Mouse (Mus musculus): Measurements from ENCODE around the gene Slc7a14. TPM values are rescaled to one million over a fixed set of nuclear protein-coding genes. Genes with fewer than 3 reads are reported as not detected.

Slc7a14 gene
- polyA plus RNA-seq, 1 experiment = 0.15 TPM

- Histone ChIP-seq H3K27me3 (ENCODE audit: control insufficient read depth, insufficient read depth, low read length) (no peaks in the 10 kb centered on the region), H3K36me3 (ENCODE audit: control insufficient read depth, insufficient read depth, low read length) (no peaks in the 10 kb centered on the region), H3K27ac (ENCODE audit: insufficient read depth, low read depth, low read length) (no peak overlapping the region), H3K4me3 (ENCODE audit: low read depth, low read length) (no peak overlapping the region), H3K4me1 (ENCODE audit: control insufficient read depth, insufficient read depth, insufficient read length, low read length) (no peaks in the 10 kb centered on the region)
- TF ChIP-seq CTCF (IDR thresholded peaks at IDR 0.05; ENCODE audit: extremely low read depth, insufficient read length, insufficient replicate concordance, low read depth, low read length) (no peak), POLR2A (IDR thresholded peaks at IDR 0.05; ENCODE audit: low read depth, low read length) (no peak)
- 67% methylated on average over 2 of the region's 2 CpGs for WGBS
Measured at GRCm38 (mm10) chr3:31272635-31273034, 37.5 kb downstream of the Slc7a14 start.

GRCm38 (mm10) chr3:31269551-31270317 lies 40.4 kb downstream of the Slc7a14 start:
- no peaks in the 10 kb centered on the region for H3K4me1 ChIP-seq (ENCODE audit: control insufficient read depth, insufficient read depth, insufficient read length, low read length)
- WGBS = 72% methylated on average over 4 of the region's 4 CpGs
- no peaks in the 10 kb centered on the region for H3K36me3 ChIP-seq (ENCODE audit: control insufficient read depth, insufficient read depth, low read length)
- TF ChIP-seq POLR2A (IDR thresholded peaks at IDR 0.05; ENCODE audit: low read depth, low read length) = no peak
- no peak for TF ChIP-seq CTCF (IDR thresholded peaks at IDR 0.05; ENCODE audit: extremely low read depth, insufficient read length, insufficient replicate concordance, low read depth, low read length)
- no peak overlapping the region for H3K4me3 ChIP-seq (ENCODE audit: low read depth, low read length)
- H3K27me3 ChIP-seq (ENCODE audit: control insufficient read depth, insufficient read depth, low read length) = no peaks in the 10 kb centered on the region
- H3K27ac ChIP-seq (ENCODE audit: insufficient read depth, low read depth, low read length) = no peak overlapping the region

- WGBS = 54% methylated on average over 2 of the region's 2 CpGs
- Histone ChIP-seq H3K27me3 (ENCODE audit: control insufficient read depth, insufficient read depth, low read length) (no peaks in the 10 kb centered on the region), H3K4me1 (ENCODE audit: control insufficient read depth, insufficient read depth, insufficient read length, low read length) (no peaks in the 10 kb centered on the region), H3K27ac (ENCODE audit: insufficient read depth, low read depth, low read length) (no peak overlapping the region), H3K4me3 (ENCODE audit: low read depth, low read length) (no peak overlapping the region), H3K36me3 (ENCODE audit: control insufficient read depth, insufficient read depth, low read length) (no peaks in the 10 kb centered on the region)
- TF ChIP-seq CTCF (IDR thresholded peaks at IDR 0.05; ENCODE audit: extremely low read depth, insufficient read length, insufficient replicate concordance, low read depth, low read length) = no peak
- TF ChIP-seq POLR2A (IDR thresholded peaks at IDR 0.05; ENCODE audit: low read depth, low read length) = no peak
Measured at GRCm38 (mm10) chr3:31267921-31268320, 42.3 kb downstream of the Slc7a14 start.

GRCm38 (mm10) chr3:31266941-31267340 lies 43.2 kb downstream of the Slc7a14 start:
- Histone ChIP-seq H3K4me3 (ENCODE audit: low read depth, low read length) (no peak overlapping the region), H3K27me3 (ENCODE audit: control insufficient read depth, insufficient read depth, low read length) (no peaks in the 10 kb centered on the region), H3K36me3 (ENCODE audit: control insufficient read depth, insufficient read depth, low read length) (no peaks in the 10 kb centered on the region), H3K27ac (ENCODE audit: insufficient read depth, low read depth, low read length) (no peak overlapping the region), H3K4me1 (ENCODE audit: control insufficient read depth, insufficient read depth, insufficient read length, low read length) (no peaks in the 10 kb centered on the region)
- no peak for TF ChIP-seq CTCF (IDR thresholded peaks at IDR 0.05; ENCODE audit: extremely low read depth, insufficient read length, insufficient replicate concordance, low read depth, low read length)
- no peak for TF ChIP-seq POLR2A (IDR thresholded peaks at IDR 0.05; ENCODE audit: low read depth, low read length)
- WGBS = 81% methylated on average over 7 of the region's 7 CpGs

- Histone ChIP-seq H3K27ac (ENCODE audit: insufficient read depth, low read depth, low read length) (no peak overlapping the region), H3K27me3 (ENCODE audit: control insufficient read depth, insufficient read depth, low read length) (no peaks in the 10 kb centered on the region), H3K4me1 (ENCODE audit: control insufficient read depth, insufficient read depth, insufficient read length, low read length) (no peaks in the 10 kb centered on the region), H3K36me3 (ENCODE audit: control insufficient read depth, insufficient read depth, low read length) (no peaks in the 10 kb centered on the region), H3K4me3 (ENCODE audit: low read depth, low read length) (no peak overlapping the region)
- 65% methylated on average over 3 of the region's 3 CpGs for WGBS
- TF ChIP-seq POLR2A (IDR thresholded peaks at IDR 0.05; ENCODE audit: low read depth, low read length) (no peak), CTCF (IDR thresholded peaks at IDR 0.05; ENCODE audit: extremely low read depth, insufficient read length, insufficient replicate concordance, low read depth, low read length) (no peak)
Measured at GRCm38 (mm10) chr3:31263535-31263934, 46.6 kb downstream of the Slc7a14 start.

- Histone ChIP-seq H3K36me3 (ENCODE audit: control insufficient read depth, insufficient read depth, low read length) (no peaks in the 10 kb centered on the region), H3K4me3 (ENCODE audit: low read depth, low read length) (no peak overlapping the region), H3K27ac (ENCODE audit: insufficient read depth, low read depth, low read length) (no peak overlapping the region), H3K4me1 (ENCODE audit: control insufficient read depth, insufficient read depth, insufficient read length, low read length) (no peaks in the 10 kb centered on the region), H3K27me3 (ENCODE audit: control insufficient read depth, insufficient read depth, low read length) (no peaks in the 10 kb centered on the region)
- 62% methylated on average over 7 of the region's 7 CpGs for WGBS
- no peak for TF ChIP-seq CTCF (IDR thresholded peaks at IDR 0.05; ENCODE audit: extremely low read depth, insufficient read length, insufficient replicate concordance, low read depth, low read length)
- no peak for TF ChIP-seq POLR2A (IDR thresholded peaks at IDR 0.05; ENCODE audit: low read depth, low read length)
Measured at GRCm38 (mm10) chr3:31261418-31262014, 48.7 kb downstream of the Slc7a14 start.

GRCm38 (mm10) chr3:31260964-31261346 lies 49.2 kb downstream of the Slc7a14 start:
- H3K27me3 ChIP-seq (ENCODE audit: control insufficient read depth, insufficient read depth, low read length) = no peaks in the 10 kb centered on the region
- 47% methylated on average over 3 of the region's 3 CpGs for WGBS
- no peaks in the 10 kb centered on the region for H3K36me3 ChIP-seq (ENCODE audit: control insufficient read depth, insufficient read depth, low read length)
- no peak for TF ChIP-seq POLR2A (IDR thresholded peaks at IDR 0.05; ENCODE audit: low read depth, low read length)
- TF ChIP-seq CTCF (IDR thresholded peaks at IDR 0.05; ENCODE audit: extremely low read depth, insufficient read length, insufficient replicate concordance, low read depth, low read length) = no peak
- no peaks in the 10 kb centered on the region for H3K4me1 ChIP-seq (ENCODE audit: control insufficient read depth, insufficient read depth, insufficient read length, low read length)
- H3K4me3 ChIP-seq (ENCODE audit: low read depth, low read length) = no peak overlapping the region
- no peak overlapping the region for H3K27ac ChIP-seq (ENCODE audit: insufficient read depth, low read depth, low read length)
